Mouse (Mus musculus): ENCODE results near the gene Faap100.
"Not testable (repeated sequence)": the region's sequence is repeated elsewhere in the genome, so short reads cannot be mapped to it uniquely, and the experiment has no call there.

Gene Faap100

DNA sequence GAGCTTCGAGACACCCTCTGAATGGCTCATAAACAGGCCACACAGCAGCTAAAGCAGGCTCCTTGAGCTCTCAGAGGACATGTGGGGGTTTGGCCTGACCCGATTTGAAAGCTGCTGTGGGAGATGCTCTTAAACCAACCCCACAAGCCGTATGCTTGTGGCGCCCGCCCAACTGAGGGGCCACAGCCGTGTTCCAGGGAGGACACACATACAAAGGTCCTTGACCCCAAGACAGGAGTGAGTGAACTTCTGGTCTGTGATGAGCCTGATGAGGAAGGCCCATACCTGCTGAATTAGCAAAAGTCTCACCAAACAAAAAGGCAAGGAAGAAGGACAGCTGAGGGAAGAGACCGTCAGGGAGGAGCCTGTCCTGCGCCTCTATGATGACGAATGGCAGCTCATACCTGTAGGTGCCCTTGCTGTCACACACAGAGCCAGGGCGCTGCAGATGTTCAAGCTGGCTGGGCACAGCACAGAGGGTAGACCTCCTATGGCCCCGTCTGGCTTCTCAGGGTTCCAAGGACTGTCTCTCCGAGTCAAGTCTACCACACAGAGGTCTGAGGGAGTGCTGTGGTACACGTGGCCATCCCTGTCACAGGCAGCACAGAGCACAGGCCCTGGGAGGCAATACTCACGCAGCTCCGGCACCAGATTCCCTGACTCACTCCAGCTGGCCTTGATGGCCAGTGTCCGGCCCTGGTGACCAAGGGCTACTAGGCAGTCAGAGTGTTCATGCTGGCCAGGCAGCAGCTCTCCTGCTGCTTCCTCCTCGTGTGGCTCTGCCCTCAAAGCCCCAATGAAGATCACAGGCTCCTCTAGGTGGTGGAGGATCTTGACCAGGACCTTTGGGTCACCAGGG, 2.0 kb downstream of the Faap100 start:
- DNase-seq = no peak

DNA sequence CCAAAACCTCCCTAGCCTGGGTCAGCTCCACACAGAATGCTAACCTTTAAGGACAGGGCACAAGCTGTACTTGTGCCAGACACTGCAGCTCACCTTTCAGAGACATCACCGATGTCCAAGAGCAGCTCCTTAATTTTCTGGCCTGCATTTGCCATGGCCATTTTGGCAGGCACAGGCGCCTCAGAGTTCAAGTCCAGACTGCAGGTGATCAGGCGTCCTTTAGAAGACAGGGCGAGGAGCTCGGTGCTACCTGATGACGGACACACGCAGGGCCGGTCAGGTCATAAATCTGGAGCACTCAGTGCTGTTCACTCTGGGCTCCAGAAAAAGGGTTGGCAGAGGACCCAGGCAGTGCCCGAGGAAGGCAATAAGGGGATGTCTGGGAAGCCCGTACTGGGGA, 3.2 kb downstream of the Faap100 start:
- DNase-seq = no peak

DNA sequence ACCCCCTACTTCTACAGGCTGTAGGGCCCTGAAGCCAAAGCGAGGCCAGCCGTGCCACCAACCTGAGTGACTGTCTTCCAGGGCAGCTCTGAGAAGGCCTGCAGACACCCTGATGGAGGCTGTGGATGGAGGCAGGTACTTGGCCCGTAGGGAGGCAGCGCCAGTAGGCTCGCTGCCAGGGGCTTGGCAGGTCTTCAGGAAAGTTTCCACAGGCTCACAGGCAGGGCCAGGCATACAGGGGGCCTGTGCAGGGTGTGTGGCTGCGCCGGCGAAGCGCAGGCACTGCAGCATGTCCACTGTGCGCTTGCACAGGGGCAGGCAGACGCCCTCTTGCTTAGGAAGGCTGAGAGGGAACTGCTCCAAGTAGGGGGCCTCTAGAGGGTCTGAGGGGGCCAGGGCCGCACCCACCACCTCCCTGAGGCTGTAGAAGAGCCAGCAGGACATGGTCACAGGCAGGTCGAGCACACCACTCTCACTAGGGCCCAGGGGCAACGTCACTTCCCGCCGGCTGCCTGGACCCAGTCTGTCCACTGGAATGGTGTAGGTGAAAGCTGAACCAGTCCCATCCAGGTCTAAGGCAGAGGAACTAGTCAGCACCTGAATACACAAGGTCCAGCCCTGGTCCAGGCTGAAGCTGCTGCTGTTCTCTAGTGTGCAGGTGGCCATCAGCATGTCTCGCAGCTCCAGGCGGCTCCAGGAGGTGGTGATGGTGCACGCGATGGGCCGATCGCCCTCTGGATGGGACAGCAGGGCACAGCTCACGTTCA, 4.6 kb downstream of the Faap100 start:
- DNase-seq = peak; percentile 44

DNA sequence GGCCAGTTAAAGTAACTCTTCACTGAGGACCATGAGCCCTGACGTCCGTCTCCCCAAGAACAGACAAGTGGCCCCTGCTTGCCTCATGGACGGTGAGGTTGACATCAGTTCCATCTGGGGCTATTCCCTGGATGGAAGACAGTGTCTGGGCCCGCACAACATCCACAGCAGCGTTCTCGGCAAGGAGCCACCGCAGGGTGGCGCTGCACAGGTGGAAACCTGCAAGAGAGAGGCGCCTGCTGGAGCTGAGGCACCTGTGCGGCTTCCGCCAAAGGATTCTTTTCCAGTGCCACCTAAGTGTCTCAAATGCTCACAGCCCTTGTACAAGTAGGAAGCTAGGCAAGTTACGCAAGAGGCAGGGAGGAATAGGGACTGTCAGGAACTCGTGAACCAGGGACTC, 5.5 kb downstream of the Faap100 start:
- DNase-seq = no peak

DNA sequence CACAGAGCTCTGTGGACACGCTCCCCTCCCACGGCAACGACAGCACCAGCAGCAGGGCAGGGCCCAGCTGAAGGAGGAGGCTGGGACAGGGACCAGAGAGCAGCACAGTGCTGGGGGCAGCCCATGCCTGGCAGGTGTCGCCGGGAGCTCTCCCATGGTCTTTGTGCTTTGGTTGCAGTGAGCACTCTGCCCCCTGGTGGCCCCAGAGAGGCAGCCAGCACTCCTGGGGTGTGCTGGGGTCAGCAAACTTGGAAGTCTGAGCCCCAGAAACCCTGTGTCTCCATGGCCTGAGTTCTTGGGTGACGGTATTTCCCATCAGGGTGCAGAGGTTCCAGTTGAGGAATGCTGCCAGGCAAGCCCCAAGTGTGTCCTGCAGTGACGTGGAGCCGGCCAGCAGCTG, 8.9 kb downstream of the Faap100 start:
- DNase-seq = peak; percentile 81

DNA sequence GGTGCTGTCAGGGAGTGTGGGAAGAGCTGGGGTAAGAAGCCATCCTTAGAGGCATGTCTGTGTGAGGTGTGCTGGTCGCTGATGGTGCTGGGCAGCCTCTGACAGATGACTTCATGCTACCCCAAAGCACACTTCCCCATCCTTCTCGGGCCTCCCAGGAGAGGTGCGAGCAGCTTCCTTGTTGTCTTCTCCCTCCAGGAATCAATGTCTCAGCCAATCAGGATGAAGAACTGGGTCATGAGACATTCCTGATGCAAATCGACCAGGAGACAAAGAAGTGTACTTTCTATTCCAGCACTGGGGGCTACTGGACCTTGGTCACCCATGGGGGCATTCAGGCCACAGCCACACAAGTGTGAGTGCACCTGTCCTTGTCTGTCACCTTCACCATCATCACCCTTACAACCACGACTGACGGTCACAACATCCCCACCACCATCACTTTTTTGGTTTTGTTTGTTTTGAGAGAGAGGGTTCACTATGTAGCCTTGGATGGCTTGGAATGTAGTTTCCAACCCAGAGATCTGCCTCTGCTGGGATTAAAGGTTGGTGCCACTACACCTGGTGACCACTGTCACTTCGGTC, 12.0 kb downstream of the Faap100 start:
- DNase-seq = no peak

DNA sequence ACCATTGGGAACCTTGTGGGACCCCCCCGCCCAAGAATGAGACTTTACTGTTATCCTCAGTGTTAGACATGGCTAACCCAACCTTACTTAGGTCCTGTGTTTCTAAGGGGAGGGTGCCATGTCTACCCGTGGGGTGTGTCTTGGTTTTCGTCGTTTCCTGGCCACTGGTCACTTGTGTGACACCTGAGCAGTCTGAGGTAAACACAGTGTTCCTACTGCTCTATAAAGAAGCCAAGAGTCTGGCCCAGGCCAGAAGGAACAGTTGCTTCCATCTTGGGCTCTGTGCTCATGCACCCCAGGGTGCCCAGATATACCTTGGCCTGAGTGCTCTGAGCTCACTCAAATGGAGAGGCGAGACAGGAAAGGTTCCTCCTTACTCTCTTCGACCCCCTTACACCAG, 15.7 kb downstream of the Faap100 start:
- DNase-seq = no peak

DNA sequence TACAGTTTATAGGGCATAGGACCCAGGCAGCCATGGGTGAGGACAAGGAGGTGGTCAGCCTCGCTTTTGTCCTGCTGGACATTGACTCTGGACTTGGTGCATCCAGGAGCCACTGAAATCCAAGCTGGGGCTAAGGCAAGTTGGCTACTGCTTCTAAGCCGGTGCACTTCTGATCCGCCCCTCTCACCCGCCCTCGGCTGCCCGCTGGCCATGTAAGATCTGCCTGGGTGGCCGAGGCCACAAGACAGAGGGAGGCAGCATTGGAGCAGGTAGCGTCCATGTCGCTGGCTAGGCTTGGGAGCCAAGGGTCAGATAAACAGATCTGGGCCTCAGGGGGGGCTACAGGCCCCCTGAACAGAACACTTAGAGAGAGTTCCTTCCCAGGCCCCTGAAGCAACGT, 17.3 kb downstream of the Faap100 start, which contains the start of gene Fscn2:
Fscn2 (plus strand) TSS at position 240 of the 400 bp plus-strand sequence.
- DNase-seq = no peak

DNA sequence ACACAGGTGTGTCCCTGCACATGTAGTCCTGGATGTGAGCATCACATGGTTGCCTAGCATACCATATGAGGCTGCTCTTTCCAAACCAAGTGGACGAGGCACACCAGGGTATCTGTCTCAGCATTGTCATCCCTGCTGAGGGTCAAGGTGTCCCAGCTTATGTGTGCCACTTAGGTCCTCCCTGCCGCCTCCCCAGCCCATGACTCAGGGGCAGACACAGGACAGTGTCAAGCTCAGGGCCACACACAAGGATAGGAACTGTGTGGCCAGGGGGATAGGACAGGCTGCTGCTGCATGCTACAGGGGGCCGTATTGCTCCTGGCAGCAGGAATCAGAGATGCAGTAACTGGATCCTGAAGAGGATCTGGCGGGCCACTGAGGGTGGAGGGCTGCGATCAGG, 17.8 kb downstream of the Faap100 start:
- DNase-seq = no peak

DNA sequence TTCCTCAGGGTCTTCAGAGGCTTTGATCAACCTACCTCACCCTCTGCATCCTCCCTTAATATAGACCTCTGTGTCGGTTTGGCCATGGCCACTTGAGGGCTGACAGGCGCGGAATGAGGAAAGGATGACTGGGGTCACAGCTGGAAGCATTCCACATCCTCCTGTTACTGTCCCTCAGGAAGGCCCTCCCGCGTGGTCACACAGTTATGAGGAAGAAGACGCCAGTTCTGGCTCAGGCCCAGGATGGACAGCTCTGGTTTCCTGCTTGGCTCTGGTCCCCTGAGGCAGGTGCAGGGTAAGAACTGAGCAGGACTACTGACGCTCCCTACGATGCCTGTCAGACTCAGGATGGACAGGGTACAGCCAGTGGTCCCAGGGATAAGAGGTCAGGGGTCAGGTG, 18.5 kb downstream of the Faap100 start:
- DNase-seq = peak; percentile 80

DNA sequence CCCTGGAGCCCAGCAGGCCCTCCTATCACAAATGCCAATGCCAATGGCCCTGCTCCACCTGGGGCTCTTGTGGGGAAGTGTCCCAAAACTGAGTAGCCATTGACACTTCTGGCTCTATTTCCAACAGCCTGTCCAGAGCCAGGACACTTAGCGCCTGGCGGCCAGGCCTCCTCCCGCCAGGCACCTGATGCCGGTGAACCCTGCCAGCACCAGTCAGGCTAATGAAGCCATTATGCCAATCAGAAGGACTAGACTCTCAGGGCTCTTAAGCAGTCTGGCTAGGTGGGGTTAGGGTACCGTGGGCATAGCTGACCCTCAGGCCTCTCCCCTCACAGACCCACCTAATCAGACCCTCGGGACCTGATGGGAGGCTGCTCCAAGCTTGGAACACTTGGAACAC, 19.2 kb downstream of the Faap100 start:
- DNase-seq = no peak

DNA sequence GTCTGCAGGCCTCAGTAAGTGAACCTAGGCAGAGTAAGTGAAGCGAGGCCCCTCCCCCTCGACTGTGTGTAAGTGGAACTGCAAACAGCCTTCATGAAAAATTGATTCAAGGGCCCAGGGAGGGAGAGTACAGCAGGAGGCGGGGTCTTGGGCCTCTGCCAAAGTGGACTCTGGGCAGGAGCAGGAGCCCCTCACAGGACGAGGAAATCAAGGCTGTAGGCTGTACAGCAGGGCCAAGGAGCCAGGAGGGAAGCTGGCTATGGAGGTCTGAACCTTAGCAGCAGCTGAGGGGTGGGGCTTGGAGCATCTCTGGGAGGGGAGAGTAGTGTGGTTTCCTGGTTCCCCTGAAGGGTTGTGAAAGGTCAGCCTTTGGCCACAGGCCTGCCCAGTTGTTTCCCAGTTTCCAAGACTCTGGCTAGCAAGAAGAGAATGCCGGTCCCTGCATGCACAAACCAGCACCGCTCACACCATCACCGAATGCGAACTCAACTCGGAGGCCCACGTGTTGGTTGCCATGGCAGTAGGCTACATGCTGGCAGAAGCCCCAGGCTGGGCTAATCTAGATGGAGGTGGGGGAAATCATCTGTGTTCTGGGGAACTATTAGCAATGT, 20.7 kb downstream of the Faap100 start:
- peak; percentile 80 for DNase-seq

DNA sequence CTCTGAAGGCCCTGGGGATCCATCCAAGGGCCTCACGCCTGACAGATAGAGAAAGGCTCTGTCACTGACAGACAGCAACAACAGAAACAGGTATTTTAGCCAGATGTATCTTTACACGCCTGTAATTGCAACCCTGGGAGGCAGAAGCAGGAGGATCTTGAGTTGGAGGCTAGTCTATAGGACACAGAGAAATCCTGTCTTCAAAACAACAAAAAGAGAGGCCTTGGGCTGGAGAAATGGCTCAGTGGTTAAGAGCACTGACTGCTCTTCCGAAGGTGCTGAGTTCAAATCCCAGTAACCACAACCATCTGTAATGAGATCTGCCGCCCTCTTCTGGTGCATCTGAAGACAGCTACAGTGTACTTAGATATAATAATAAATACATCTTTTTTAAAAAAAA, 21.7 kb downstream of the Faap100 start:
- DNase-seq = no peak

DNA sequence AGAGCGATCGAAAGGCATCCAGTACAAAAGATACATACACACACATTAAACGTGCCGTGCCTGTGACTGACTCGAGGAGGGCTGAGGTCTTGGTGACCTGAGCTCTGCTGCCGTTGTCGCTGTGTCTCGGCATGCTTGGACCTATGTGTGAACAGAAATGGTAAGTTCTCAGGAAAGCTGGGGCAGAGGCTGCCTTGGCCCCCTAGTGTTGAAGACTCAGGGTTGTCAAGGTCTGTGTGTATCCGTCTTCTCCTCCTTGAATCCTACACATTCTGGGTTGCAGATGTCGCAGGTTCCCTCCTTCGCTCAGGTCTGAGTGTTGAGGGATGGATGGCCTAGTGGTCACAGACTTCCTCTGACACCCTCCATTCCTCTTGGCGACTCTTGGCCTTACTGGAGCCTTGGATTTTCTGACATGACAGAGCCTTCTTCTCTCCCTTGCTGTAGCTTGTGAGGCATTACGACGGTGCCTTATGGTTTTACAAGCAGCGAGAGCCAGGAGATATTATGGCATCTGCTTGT, 22.2 kb downstream of the Faap100 start:
- no peak for DNase-seq

DNA sequence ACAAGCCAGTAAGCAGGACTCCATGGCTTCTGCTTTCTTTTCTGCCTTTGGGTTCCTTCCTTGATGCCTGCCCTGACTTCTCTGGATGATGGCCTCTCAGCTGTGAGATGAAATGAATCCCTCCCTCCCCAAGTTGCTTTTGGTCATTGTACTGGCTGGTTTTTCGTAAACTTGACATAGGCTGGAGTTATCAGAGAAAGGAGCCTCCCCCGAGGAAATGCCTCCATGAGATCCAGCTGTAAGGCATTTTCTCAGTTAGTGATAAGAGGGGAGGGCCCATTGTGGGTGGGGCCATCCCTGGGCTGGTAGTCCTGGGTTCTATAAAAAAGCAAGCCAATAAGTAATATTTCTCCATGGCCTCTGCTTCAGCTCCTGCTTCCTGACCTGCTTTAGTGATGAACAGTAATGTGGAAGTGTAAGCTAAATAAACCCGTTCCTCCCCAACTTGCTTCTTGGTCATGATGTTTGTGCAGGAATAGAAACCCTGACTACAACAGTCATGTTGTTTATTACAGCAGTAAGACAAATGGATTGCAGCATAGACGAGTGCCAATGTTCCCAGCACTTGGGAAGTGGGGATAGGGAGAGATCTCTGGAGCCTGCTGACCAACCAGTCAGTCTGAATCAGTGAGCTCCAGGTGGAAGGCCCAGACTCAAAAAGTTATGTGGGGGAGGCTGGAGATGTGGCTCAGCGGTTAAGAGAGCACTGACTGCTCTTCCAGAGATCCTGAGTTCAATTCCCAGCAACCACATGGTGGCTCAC, 23.1 kb downstream of the Faap100 start:
- DNase-seq = peak; percentile 38

DNA sequence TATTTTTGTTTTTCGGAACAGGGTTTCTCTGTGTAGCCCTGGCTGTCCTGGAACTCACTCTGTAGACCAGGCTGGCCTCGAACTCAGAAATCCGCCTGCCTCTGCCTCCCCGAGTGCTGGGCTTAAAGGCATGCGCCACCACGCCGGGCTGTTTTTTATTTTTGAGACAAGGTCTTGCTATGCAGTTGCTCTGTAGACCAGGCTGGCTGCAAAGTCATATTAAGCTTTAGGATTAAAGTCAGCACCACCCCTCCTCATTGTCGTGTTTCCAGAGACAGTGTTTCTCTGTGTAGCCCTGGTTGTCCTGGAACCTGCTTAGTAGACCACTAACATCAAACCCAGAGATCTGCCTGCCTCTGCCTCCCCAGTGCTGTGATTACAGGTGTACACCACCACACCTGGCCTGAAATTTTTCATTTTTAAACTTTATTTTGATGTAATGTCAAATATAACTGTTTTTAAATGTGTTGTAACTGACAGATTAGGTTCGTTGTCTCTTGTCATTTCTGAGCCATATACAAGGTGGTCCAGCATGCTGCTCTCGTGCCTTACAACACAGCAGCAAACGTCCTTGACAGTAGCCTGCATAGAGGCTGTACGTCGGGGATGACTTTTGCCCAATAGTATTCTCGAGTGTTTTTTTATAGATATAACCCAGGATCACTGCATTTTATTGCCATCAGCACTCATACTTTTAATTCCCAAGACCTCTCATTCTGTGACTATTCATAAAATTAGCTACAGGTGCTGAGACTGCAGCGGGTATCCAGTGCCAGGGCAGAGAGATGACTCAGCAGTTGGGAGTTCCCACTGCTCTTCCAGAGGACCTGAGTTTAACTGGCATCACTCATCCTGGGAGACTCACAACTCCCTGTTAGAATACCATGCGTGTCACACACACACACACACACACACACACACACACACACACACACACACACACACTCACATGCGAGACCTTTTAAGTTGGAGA, 24.0 kb downstream of the Faap100 start:
- no peak for DNase-seq

DNA sequence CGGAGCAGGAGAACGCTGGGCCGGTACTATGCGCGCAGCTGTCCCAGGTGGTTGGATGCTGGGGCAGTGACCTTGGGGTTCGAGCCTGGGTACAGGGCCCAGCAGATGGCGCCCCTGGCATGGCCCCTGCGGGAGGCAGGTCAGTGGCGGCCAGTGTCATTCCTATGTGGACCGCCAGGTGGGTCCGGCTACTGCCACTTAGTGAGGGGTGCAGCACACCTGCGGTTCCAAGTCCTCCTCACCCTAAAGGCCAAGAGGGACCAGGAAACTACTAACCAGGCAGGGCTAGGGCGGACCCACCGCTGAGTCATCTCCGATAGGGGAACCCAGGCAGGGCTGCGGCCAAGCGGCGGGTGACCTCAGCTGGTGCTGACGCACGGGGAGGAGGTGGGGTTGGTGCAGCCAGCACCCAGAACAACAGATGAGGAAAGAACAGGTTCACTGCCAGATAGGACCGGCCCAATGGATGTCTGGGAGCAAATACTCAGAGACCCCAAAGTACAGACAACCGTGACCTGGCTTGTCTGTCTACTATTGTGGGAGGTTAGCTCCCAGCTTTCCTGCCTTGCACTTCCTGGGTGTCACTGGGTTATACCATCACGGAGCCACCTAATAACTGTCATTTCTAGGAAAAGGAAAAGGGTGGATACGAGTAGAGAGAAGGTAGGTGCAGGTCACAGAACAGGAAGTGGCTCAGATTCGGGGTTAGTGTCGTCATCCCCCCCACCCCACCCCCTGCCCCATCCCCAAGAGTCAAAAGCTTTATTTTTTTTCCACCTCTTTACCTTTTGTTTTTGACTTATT, 24.9 kb downstream of the Faap100 start:
- DNase-seq = peak; percentile 89

DNA sequence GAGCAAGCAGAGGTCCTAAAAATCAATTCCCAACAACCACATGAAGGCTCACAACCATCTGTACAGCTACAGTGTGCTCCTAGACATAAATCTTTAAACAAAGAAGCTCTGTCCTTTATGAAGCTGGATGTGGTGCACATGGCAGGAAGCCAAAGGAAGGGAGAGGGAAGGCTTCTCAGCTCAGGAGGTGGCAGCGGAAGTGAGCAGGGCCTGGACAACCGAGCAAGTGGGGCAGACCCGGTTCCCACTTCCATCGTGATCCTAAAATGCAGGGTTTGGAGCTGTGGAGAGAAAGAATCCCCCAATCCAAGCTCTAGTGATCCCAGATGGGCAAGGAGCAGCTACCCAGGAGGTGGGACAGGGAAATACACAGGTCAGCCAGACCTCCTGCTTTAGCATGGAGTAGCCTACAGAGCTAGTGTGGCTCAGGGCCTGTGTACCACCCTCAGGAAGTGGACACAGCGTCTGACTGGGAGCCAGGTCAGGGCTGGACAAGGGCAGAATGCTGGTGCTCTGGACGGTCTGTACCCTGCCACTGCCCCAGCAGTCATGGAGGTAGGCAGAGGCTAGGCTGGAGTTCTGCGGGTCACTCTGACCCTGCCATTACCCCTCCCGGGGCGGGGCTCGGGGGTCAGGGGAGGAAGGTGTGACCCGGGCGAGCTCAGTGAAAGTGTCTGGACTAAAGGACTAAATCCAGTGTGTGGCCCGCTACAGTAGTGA, 25.8 kb downstream of the Faap100 start:
- peak; percentile 71 for DNase-seq

DNA sequence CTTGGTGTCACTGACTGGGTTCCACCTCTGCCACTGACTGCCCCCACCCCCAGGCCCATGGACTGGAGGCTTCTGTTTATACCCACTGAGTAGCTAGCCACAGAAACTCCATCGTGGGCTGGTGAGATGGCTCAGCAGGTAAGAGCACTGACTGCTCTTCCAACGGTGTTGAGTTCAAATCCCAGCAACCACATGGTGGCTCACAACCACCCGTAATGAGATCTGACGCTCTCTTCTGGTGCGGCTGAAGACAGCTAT, 26.5 kb downstream of the Faap100 start:
- not testable (repeated sequence) for DNase-seq

All from kidney, postnatal 14 days (tissue).